Mouse (Mus musculus): ENCODE data around the gene Rrp1b.

Rrp1b gene

DNA sequence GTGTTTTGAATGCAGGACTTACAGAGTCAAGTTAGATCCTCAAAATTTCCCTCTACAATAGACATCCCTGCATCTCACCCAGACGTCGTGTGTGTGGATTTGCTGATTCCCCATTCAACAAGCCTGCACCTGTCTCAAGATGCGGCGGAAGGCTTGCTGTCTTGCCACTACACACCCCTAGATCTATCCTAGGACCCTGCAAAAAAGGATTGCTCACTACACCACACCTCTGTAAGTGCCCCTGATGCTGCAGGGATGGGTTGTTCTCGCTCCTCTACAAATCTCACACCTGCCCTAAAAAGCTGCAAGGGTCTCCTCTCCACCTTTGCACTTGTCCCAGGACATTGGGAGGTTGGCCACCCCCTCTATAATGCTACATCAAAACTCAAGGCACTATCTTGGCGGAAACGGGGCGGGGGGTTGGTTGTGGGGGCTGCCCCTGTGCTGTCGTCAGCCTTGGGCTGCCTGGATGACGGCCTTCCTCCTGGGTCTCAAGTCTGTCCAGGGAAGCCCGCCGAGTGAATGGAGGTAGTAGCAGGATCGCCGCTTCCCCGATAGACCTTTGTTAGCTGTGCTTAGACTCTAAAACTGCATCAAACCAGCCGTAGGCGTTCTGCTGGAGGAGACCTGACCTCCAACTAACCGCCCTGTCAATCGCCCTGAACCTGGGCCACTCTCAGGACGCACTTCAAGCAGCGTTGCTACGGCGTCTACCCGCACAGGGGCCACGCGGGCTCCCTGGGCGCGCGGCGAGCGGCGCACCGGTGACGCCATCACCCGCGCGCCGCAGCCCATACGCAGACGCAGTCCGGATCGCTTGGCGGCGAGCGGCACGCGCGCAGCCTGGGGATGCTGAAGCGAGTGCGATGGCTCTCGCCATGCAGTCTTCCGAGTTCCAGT lies at the start of gene Rrp1b, which contains the start of gene Hsf2bp:
Gene Rrp1b, plus strand, starts transcription at position 492 of the 900 bp plus-strand sequence.
Gene Hsf2bp, minus strand, starts transcription at position 741 of the 900 bp plus-strand sequence.
- in situ Hi-C loops (cut with MboI; ENCODE audit: low sequenced_read_pairs): no loop called here

DNA sequence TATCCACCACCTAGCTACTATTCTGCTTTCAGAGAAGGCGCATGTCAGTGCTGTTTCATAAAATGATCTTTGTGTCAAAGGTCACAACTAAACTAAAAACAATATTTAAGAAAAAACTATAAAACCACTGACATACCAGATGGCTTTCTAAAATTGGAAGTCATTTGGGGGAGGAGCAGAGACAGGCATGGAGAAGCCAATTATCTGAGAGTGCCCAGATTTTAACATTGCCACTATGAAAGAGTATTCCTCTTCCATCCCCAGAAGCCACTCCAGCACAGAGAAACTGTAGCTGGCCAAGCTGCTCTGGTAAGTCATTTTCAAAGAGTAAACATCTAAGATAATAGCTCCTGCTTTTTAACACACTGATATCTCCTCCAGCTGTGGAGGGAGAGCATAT lies 49.0 kb upstream of the Rrp1b start:
- in situ Hi-C loops (cut with MboI; ENCODE audit: low sequenced_read_pairs): no loop called here

DNA sequence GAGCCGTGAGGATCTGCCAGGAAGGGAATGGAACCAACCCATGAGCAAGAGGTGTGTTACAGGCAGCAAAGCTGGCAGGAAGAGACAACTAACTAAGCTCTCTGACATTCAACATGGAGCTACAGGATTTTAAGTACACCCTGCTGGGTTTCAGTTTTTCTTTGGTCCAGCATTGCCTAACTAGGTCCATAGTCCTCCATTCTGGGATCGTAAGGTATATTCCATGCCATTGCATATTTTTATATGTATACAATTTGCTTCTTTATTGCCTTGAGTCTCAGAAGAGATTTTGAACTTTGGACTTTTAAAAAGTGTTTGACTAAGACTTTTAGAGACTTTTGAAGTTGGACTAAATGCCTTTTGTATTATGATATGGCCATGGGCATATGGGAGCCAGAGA lies 46.9 kb upstream of the Rrp1b start:
- in situ Hi-C loops (cut with MboI; ENCODE audit: low sequenced_read_pairs): no loop called here

DNA sequence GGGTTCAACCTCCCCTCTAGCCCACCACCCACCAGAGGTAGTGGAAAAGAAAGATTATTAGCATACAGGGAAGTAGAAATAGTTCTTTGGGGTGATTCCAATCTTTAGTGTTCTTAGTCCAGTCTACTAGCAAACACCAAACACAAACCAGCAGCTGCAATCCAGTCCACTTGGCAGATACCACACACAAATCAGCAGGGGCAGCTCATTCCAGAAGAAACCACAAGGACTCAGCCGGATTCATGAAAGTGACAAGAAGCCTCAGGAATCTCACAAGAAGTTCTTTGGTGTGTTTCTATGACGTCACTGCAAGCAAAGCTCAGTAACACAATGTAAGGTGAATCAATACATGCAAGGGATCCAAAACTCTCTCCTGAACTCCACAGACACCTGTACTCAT lies 43.9 kb upstream of the Rrp1b start:
- in situ Hi-C loops (cut with MboI; ENCODE audit: low sequenced_read_pairs): no loop called here

DNA sequence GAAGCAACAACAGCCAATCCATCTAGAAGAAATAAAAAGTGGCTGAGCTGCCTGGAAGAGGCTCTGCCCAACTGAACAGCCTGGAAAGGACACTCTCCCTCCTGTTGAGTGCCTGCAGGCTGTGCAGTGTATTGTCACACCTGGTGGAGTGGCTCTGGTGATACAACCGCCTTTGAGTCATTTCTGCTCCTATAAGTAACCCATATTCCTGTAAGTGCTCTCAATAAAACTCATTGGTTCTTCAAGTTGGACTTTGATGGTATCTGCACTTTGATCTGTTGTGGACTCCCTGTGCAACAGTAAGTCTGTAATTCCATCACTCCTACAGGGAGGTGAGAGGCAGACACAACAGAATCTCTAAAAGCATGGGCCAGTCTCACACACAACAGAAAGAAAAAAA lies 42.5 kb upstream of the Rrp1b start:
- in situ Hi-C loops (cut with MboI; ENCODE audit: low sequenced_read_pairs): no loop called here

DNA sequence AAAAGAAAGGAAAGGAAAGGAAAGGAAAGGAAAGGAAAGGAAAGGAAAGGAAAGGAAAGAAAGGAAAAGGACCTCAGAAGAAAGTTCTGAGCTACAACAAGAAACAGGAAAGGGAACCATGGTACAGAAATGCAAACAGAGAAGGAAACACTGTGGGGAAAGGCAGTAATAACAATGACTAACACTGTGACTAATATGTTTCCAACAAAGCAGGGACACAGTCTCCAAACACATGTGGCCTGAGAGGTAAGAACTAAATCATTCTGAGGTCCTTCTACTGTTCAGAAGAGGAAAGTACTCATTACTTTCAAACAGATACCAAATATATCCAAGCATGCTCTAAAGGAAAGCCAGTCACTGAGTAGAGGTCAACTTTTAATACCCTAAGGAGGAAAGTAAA lies 41.8 kb upstream of the Rrp1b start:
- in situ Hi-C loops (cut with MboI; ENCODE audit: low sequenced_read_pairs): no loop called here

DNA sequence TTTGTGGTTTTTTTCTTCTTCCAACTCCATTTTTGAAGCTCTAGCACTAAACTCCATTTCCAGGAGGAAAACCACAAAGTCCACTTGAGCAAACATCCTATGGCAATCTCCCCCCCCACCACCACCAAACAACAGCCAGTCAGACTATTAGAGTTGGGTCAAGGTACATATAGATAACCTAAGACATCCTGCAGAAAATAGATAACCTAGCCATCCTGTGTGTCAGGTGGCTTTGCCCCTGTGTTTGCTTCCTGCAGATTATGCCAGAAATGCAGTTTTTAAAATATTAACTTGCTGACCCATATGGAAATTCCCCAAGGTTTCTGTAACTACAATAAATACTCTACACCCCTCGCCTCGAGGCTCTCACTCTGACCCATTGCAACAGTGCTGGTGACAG lies 40.1 kb upstream of the Rrp1b start:
- in situ Hi-C loops (cut with MboI; ENCODE audit: low sequenced_read_pairs): no loop called here

DNA sequence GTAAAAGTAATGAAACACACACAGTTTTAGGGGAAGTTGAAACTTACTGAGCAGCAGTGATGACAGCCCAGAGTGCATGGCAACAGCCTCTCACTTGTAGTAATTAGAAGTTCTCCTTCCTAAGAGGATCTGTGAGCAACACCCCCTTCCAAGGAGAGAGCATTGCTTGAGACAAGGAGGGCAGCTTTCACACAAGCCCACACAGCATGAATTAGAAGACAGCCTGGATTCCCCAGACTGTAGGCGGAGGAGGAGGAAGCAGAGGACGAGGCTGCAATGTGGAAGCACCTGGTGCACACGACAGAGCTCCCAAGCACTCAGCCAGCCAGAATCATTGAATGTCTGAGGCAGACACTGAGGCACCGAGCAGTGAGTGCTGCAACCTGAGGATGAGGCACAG lies 39.6 kb upstream of the Rrp1b start:
- in situ Hi-C loops (cut with MboI; ENCODE audit: low sequenced_read_pairs): no loop called here

DNA sequence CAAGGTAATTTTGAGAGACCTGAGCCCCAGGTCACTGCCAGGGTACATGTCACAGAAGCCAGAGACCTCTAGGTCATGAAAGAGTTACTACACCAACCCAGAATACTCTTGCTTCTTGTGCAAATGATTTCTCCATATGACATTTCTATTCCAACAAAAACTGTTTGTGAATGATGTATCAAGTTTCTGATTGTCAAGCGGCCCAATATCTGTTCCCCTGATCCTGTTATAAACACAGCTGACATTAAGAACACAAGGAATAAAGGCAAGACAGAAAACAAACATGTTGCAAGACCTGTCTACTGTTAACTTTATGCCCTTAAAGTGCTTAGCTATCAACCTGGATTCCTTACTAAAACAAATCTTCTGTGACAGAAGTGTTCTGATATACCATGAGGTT lies 37.5 kb upstream of the Rrp1b start:
- in situ Hi-C loops (cut with MboI; ENCODE audit: low sequenced_read_pairs): no loop called here

DNA sequence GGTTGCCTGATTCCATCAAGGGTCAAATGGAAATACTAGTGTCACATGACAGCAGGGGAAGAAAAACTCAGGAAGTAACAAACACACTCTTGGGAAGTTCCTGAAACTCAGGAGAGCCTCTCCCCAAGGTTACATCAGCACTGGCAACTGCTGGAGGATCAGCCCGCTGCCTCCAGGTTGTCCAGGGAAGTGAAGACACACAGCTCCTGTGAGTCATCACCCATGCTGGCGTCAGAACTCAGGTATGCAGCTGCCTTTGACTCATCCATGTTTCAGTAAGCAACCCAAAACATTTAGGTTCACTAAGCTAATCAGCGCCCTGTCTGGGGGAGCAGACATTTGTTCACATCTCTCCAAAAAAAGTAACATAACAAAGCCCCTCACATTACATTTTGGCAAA lies 32.6 kb upstream of the Rrp1b start:
- in situ Hi-C loops (cut with MboI; ENCODE audit: low sequenced_read_pairs): no loop called here

DNA sequence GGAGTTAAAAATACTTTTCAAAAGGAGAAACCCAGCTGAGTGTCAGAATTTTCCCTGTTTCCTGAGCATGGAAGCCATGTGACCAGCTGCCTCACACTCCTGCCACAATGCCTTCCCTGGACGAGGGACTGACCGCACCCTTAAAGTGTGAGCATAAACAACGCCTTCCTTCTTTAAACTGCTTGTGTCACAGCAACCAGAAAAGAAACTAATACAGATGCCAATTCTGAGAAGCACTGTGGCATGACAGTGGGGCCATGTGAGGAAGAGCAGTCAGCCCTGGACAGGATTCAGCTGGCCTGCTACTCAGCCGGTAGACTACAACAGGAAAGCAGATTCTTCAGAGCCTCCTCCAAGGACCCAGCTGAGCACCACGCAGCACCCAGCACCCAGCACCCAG lies 29.1 kb upstream of the Rrp1b start:
- in situ Hi-C loops (cut with MboI; ENCODE audit: low sequenced_read_pairs): no loop called here

DNA sequence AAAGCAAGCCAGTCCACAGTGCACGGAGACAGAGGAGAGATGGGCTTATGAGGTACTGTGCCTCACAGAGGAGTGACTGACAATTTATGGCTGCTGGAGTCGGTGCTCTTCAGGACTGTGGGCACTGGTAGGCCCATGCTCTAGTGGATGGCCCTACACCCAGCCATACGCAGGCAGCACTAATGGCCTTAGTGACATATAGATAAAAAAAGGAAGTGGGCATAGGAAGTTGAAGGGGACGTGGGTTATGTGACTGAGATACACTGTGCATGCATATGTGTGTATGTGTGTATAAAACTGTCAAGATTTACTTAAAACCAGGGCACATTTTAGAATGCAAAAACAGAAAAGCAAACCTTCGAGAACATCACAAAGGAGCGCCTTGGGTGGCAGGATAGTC lies 24.2 kb upstream of the Rrp1b start:
- in situ Hi-C loops (cut with MboI; ENCODE audit: low sequenced_read_pairs): no loop called here

DNA sequence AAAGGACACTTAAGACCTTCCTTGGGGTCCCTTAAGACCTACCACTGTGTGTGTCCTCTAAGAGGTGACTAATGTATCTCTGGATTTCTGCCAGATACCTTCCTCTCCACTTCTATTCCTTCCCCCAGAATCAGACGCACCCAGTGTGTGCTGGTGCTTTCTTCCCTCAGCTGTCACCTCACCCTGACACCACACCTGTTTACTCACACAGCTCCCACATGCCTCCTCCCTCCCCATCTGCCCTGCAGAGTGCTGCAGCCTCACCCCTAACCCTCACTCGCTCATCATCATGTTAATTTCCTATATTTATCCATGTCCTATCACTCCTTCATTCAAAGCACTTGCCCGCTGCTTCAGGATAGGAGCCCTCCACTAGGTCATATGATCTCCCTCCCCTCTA lies 23.6 kb upstream of the Rrp1b start:
- in situ Hi-C loops (cut with MboI; ENCODE audit: low sequenced_read_pairs): no loop called here

DNA sequence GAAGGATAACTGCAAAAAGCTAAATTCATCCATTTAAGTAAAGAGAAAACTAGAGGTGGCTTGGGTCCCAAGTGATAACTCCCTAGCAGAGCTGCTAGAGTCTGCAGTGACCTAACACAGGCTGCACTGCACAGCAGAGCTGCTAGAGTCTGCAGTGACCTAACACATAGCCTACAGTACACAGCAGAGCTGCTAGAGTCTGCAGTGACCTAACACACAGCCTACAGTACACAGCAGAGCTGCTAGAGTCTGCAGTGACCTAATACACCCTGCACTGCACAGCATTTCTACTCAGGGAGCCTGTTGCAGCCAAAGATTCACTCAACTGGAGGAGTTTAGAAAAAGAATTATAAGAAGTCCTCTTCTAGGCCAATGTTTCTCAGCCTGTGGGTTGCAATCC lies 22.2 kb upstream of the Rrp1b start:
- in situ Hi-C loops (cut with MboI; ENCODE audit: low sequenced_read_pairs): no loop called here

DNA sequence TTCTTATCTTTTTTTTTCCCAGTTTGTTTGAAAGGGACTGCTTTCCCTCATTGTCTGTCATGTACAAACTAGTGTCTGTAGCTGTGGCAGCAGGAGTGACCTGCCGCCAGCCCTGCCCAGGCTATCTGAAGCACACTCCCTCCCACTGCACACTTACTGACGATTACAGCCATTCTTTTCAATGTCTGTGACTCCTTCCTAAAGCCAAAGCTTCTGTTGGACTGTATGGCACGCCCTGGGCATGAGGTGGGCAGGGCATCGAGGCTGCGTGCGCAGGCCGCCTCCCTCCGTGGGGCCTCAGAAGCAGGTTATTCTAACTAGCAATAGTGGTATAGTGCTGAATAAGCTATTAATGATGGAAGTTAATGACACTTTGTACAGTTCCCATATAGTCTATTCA lies 19.4 kb upstream of the Rrp1b start:
- in situ Hi-C loops (cut with MboI; ENCODE audit: low sequenced_read_pairs): no loop called here

DNA sequence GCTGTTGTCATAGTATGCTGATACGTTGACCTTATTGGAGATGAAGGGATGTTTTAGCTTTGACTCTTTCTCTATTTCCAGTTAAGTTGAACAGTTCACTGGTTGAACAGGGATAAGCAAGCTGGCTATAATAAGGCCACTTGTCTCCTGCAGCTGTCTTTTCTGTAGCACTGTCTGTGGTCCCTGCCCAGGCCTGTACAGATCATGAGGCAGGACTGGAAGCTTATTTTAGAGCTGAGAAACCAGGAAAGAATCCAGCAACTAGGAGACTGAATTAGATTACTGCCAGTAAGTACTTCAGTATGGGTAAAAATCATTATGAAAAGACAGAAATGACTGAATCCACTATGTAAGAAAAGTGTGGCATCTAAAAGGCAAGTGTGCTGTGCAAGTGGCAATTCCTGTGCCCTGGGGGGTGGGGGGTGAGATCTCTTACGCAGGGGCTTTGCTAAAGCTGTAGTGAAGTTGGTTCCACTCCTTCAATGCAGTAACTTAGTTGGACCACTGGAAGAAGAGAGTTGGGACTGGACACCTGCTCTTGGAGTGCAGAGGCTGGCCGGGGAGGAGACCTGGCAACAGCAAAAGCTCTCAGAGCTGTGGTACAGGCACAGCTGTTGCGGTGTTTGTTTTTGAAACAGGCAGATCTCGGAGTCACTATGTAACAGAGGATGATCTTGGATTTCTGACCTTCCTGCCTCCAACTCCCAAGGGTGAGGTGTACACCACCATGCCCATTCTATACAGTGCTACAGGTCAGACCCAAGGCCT lies 17.6 kb upstream of the Rrp1b start:
- in situ Hi-C loops (cut with MboI; ENCODE audit: low sequenced_read_pairs): no loop called here

DNA sequence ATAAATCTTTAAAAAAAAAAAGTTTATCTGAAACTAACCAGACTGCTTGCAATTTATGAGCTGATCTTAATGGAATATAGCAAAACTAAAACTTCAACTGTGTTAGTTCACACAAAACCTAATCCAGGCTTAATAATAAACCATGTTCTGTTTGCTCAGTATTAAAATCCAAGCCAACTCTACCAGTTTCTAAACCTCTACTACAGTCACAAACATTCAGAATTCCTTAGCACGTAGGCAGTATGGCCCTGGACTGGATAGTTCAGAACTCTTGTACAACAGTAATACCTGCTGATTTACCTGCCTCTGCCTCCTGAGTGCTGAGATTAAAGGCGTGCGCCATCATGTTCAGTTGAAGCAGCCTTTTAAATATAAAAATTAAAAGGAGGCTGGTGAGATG lies 13.9 kb upstream of the Rrp1b start:
- in situ Hi-C loops (cut with MboI; ENCODE audit: low sequenced_read_pairs): loop anchor here (5.0 kb wide), 2 partner anchors 165 to 345 kb away; partner anchors contain the start of genes Cryaa and Sik1

DNA sequence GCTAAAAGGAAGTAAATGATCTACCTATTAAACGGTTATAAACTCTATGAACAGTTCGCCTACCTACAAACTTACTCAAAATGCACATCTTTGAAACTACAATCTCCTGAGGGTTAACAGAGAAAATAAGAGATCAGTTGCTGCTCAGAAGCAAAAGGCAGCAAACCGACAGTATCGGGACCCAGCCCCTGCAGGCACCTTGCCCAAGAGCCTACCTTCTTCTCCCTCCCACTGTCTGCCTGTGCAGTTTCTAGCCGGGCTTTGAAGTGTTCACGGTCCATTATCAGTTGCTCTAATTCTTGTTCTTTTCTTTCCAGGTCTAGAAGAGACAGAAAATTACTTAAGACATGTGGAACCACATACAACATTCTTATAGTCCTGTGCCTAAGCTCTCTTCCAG lies 13.3 kb upstream of the Rrp1b start:
- in situ Hi-C loops (cut with MboI; ENCODE audit: low sequenced_read_pairs): loop anchor here (5.0 kb wide), 2 partner anchors 165 to 345 kb away; partner anchors contain the start of genes Cryaa and Sik1

DNA sequence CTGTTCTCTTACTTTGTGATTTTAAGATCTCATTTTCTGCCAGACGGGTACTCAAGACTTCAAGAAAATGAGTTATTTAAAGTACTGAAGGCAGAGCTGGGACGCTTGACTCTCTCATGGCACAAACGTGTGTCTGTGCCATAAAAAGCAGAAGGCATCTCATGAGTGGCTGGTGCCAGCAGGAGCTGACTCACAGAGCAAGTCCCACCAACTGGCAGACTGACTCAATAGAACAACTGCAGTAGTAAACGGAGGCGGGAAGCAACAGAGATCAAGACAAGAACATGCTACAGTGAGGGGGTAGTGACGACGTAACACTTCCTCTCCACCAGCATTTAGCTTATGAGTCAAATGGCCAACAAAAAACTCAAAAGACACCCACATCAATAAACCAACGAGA lies 12.8 kb upstream of the Rrp1b start:
- in situ Hi-C loops (cut with MboI; ENCODE audit: low sequenced_read_pairs): loop anchor here (5.0 kb wide), 2 partner anchors 166 to 346 kb away; partner anchors contain the start of genes Cryaa and Sik1

DNA sequence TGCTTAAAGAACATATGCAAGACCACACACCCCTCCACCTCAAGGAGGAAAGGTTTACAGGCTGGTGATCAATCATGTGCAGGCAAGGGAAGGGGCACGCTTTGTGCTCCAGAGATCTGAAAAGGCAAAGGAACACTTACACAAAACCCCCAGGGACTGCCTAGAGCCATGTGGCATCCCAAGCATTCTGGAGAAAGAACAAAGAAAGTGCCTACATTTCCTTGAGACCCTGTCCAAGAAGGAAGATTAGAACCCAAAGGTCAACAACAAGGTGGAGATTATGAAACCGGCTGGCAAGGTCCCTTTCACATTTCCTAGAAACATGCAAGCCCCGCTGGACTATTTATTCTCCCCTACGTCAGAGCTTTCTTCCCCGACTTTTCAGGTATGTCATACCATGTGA lies 11.2 kb upstream of the Rrp1b start:
- in situ Hi-C loops (cut with MboI; ENCODE audit: low sequenced_read_pairs): loop anchor here (5.0 kb wide), 2 partner anchors 167 to 347 kb away; partner anchors contain the start of genes Cryaa and Sik1

DNA sequence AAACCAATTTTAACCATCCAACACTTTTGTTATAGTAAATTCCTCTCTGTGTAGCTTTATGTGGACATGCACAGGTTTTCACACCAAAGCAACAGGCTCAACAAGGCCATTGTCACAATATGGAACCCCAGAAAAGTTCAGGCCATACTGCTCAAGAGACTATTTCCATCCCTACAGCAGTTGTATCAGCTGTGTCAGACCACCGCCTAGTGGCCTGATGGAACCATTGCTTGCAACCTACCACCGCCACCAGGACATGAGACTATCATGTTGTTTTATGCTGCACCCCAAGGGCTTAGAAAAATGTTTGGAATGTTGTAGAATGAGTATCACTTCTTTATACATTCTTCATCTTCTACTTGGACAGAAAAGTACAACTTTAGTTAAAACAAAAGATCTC lies 10.5 kb upstream of the Rrp1b start:
- in situ Hi-C loops (cut with MboI; ENCODE audit: low sequenced_read_pairs): no loop called here

DNA sequence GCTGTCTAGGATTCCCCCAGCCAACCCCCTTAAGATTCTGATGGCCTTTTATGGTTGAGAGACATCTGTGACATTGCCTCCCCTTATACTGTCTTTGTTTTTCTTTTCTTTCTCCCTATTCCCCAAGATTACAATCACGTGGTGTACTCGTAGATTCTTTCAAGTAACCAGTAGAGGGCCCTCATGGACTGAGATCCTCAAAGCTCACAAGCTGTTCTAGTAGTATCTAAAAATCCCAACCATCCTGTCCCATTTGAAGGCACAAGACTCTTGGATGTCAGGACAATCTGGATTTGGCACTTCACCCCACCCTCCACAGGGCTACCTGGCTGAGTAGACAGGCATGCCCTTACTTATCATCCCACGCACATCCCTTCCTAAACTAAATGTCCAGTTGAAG lies 8.2 kb upstream of the Rrp1b start:
- in situ Hi-C loops (cut with MboI; ENCODE audit: low sequenced_read_pairs): no loop called here
